Mouse (Mus musculus) CH12.LX (cell line): ENCODE measurements at regions not wholly inside any gene's neighbourhood (a gene's known extent, or its start where the extent isn't known, plus 50 kb on each side); places are given as distances from the start of the nearest gene placed in this dataset.

Experiments used
- DNase-seq: peaks from one replicate; pipeline ENCODE4 v3.0.0-alpha.2; 2013; ENCODE audit errors: extremely low read depth
- H3K27ac ChIP-seq: 2 replicates; pipeline ENCODE4 v1.5.1; 2012; ENCODE audit warnings: low read depth, mild to moderate bottlenecking, control low read depth, moderate library complexity; ENCODE audit not compliant: insufficient read depth
- H3K27me3 ChIP-seq: replicated peaks from 2 replicates; pipeline ENCODE3; 2012; ENCODE audit warnings: inconsistent platforms
- H3K36me3 ChIP-seq, 2 experiments: replicated peaks in 1 of 2; 2 replicates each; pipeline versions ENCODE3 to v1.6.1; 2012; ENCODE audit warnings: inconsistent platforms in 1 of 2, low read length in 1 of 2, mild to moderate bottlenecking in 1 of 2, mixed read lengths in 1 of 2, moderate library complexity in 1 of 2; ENCODE audit not compliant: control insufficient read depth in 1 of 2, insufficient read depth in 1 of 2
- H3K4me1 ChIP-seq, 2 experiments: 2 replicates each; pipeline ENCODE4 v1.6.1; 2012; ENCODE audit warnings: inconsistent platforms in 1 of 2, moderate library complexity in 1 of 2; ENCODE audit not compliant: insufficient read depth in 2 of 2, control insufficient read depth in 1 of 2
- H3K4me2 ChIP-seq: 2 replicates; pipeline ENCODE4 v1.6.1; 2012; ENCODE audit warnings: low read depth, mild to moderate bottlenecking, control low read depth; ENCODE audit not compliant: poor library complexity, insufficient read depth, severe bottlenecking
- H3K4me3 ChIP-seq, 3 experiments: fragments of 150-350 bp in 1 of 3; sonication (generic) in 1 of 3; replicated peaks in 1 of 3; 2 replicates each; pipeline versions ENCODE3 to v1.5.1; 2011 to 2012; ENCODE audit warnings: low read depth in 2 of 3, low read length in 2 of 3, mild to moderate bottlenecking in 2 of 3, moderate library complexity in 2 of 3, control low read depth in 1 of 3, improper control_type of control experiment in 1 of 3, inconsistent platforms in 1 of 3, mixed read lengths in 1 of 3; ENCODE audit not compliant: poor library complexity in 1 of 3
- H3K79me2 ChIP-seq: replicated peaks from 2 replicates; pipeline ENCODE4 v1.6.1; 2012; ENCODE audit warnings: mild to moderate bottlenecking, moderate library complexity; ENCODE audit not compliant: control insufficient read depth, poor library complexity, insufficient read depth, severe bottlenecking; ENCODE audit errors: extremely low read depth
- H3K9ac ChIP-seq: 2 replicates; pipeline ENCODE4 v1.6.1; 2012; ENCODE audit warnings: low read depth, mild to moderate bottlenecking, control low read depth, moderate library complexity; ENCODE audit not compliant: insufficient read depth
- H3K9me3 ChIP-seq: replicated peaks from 2 replicates; pipeline ENCODE3; 2012; ENCODE audit warnings: low read length, inconsistent platforms, mixed read lengths
- CHD1 ChIP-seq: IDR thresholded peaks from 2 replicates; pipeline ENCODE4 v1.6.1; 2012; ENCODE audit warnings: low read depth, low read length, improper control_type of control experiment, inconsistent platforms
- CTCF ChIP-seq, 2 experiments: IDR thresholded peaks in 1 of 2; conservative IDR thresholded peaks in 1 of 2; 2 replicates each; pipeline ENCODE4 v1.5.1; 2011 to 2012; ENCODE audit warnings: low read depth in 2 of 2, low read length in 2 of 2, improper control_type of control experiment in 1 of 2, inconsistent platforms in 1 of 2, mild to moderate bottlenecking in 1 of 2, moderate library complexity in 1 of 2
- E2F4 ChIP-seq: IDR thresholded peaks from 2 replicates; pipeline ENCODE4 v1.6.1; 2011; ENCODE audit warnings: low read depth, low read length, improper control_type of control experiment; ENCODE audit not compliant: insufficient replicate concordance
- IRF4 ChIP-seq: IDR thresholded peaks from 2 replicates; pipeline ENCODE4 v1.6.1; 2014; ENCODE audit warnings: low read depth, mild to moderate bottlenecking, inconsistent platforms, low read length, improper control_type of control experiment
- JUND ChIP-seq: conservative IDR thresholded peaks from 2 replicates; pipeline ENCODE4 v1.6.1; 2011; ENCODE audit warnings: low read depth, low read length, improper control_type of control experiment
- KAT2A ChIP-seq: IDR thresholded peaks from 2 replicates; pipeline ENCODE4 v1.6.1; 2012; ENCODE audit warnings: low read length, improper control_type of control experiment, inconsistent platforms; ENCODE audit not compliant: insufficient replicate concordance
- MAZ ChIP-seq: IDR thresholded peaks from 2 replicates; pipeline ENCODE4 v1.6.1; 2012; ENCODE audit warnings: low read depth, mild to moderate bottlenecking, inconsistent platforms, low read length, improper control_type of control experiment, moderate library complexity
- MEF2A ChIP-seq: IDR thresholded peaks from 2 replicates; pipeline ENCODE4 v1.6.1; 2014; ENCODE audit warnings: low read depth, mild to moderate bottlenecking, inconsistent platforms, low read length, improper control_type of control experiment, borderline replicate concordance
- MYC ChIP-seq: IDR thresholded peaks from 2 replicates; pipeline ENCODE4 v1.6.1; 2011; ENCODE audit warnings: low read depth, mild to moderate bottlenecking, improper control_type of control experiment, low read length
- NELFE ChIP-seq: IDR thresholded peaks from 2 replicates; pipeline ENCODE4 v1.6.1; 2011; ENCODE audit warnings: low read depth, low read length, improper control_type of control experiment
- NRF1 ChIP-seq: IDR thresholded peaks from 2 replicates; pipeline ENCODE4 v1.6.1; 2014; ENCODE audit warnings: low read depth, mild to moderate bottlenecking, inconsistent platforms, low read length, improper control_type of control experiment, moderate library complexity
- POLR2A ChIP-seq: IDR thresholded peaks from 2 replicates; pipeline ENCODE4 v1.6.1; 2011; ENCODE audit warnings: low read depth, mild to moderate bottlenecking, improper control_type of control experiment, low read length
- POLR2AphosphoS2 ChIP-seq: IDR thresholded peaks from 2 replicates; pipeline ENCODE4 v1.6.1; 2011; ENCODE audit warnings: low read depth, low read length, improper control_type of control experiment
- RCOR1 ChIP-seq: conservative IDR thresholded peaks from 2 replicates; pipeline ENCODE4 v1.6.1; 2012; ENCODE audit warnings: low read depth, mild to moderate bottlenecking, inconsistent platforms, low read length, improper control_type of control experiment
- SMC3 ChIP-seq: IDR thresholded peaks from 2 replicates; pipeline ENCODE4 v1.6.1; 2011; ENCODE audit warnings: low read depth, low read length, improper control_type of control experiment
- TBP ChIP-seq: conservative IDR thresholded peaks from 2 replicates; pipeline ENCODE4 v1.6.1; 2011; ENCODE audit warnings: low read depth, low read length, improper control_type of control experiment
- TCF12 ChIP-seq: IDR thresholded peaks from 2 replicates; pipeline ENCODE4 v1.6.1; 2014; ENCODE audit warnings: low read depth, mild to moderate bottlenecking, inconsistent platforms, low read length, improper control_type of control experiment
- USF2 ChIP-seq: conservative IDR thresholded peaks from 2 replicates; pipeline ENCODE4 v1.6.1; 2011; ENCODE audit warnings: low read depth, low read length, improper control_type of control experiment
- ZC3H11A ChIP-seq: IDR thresholded peaks from 2 replicates; pipeline ENCODE4 v1.6.1; 2012; ENCODE audit warnings: low read depth, mild to moderate bottlenecking, inconsistent platforms, low read length, improper control_type of control experiment
- dilution Hi-C: fragments of 300-500 bp; cut with MboI; formaldehyde crosslinking; loops from 2 replicates; pipeline ENCODE4 v1.14.3; 2020; ENCODE audit warnings: low sequenced_read_pairs; ENCODE audit not compliant: extremely low pct_unique_long_range_greater_than_20kb, extremely low pct_ligation_motif_present
- in situ Hi-C: fragments of 300-500 bp; cut with MboI; formaldehyde crosslinking; loops from 3 replicates; pipeline ENCODE4 v1.14.3; 2019; ENCODE audit warnings: low sequenced_read_pairs, low pct_ligation_motif_present, low pct_unique_long_range_greater_than_20kb, mixed read lengths

DNA sequence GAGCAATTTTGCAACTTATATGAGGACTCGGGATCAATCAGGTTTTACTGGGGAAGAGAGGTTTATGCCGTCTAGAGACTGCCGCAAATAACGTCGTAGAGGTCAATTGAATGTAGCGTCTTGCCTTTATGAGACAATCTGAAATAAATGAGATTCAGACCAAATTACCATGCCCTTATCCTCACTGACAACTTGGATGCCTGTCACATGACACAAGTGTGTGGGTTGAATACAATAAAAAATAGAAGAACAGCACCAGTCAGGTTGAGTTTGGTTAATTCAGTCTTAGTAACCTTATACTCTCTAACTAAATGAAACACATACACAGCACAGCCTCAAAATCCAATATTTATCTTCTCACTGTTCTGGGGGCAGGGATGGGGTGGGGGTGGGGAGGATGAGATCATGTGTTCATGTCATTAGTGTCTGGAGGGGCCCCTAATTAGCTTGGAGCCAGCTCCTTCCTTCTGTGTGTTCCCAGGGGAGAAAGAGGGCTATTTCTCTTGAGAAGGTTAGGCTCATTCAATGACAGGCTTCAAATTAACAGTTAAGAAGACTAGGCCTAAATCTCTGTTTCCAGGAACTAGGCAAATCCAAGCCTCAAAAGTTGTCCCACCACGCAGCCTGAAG is 142.2 kb upstream of the Cttnbp2 start:
- Histone ChIP-seq H3K4me3 (no peak overlapping the region), H3K9ac (no peak overlapping the region), H3K27me3 (no peaks in the 10 kb centered on the region)
- no peak for TF ChIP-seq MEF2A
- TF ChIP-seq USF2 = no peak
- no peak for TF ChIP-seq JUND
- no peak for TF ChIP-seq MAZ
- no peak for TF ChIP-seq ZC3H11A
- no peak for TF ChIP-seq NRF1
- TF ChIP-seq POLR2AphosphoS2 = no peak
- TF ChIP-seq, all 38 proteins: peak for 0
- peaks cover 3 to 39% of the 10 kb centered on the region in 2 experiments; a peak in 3 of 4 replicates for H3K4me1 ChIP-seq
- H3K9me3 ChIP-seq = no peaks in the 10 kb centered on the region
- H3K79me2 ChIP-seq = no peaks in the 10 kb centered on the region
- in situ Hi-C loops (no loop called here), dilution Hi-C loops (no loop called here)
- H3K27ac ChIP-seq = no peak overlapping the region
- H3K36me3 ChIP-seq = no peaks in the 10 kb centered on the region
- H3K4me2 ChIP-seq = no peak overlapping the region
- DNase-seq = peak; percentile 4

DNA sequence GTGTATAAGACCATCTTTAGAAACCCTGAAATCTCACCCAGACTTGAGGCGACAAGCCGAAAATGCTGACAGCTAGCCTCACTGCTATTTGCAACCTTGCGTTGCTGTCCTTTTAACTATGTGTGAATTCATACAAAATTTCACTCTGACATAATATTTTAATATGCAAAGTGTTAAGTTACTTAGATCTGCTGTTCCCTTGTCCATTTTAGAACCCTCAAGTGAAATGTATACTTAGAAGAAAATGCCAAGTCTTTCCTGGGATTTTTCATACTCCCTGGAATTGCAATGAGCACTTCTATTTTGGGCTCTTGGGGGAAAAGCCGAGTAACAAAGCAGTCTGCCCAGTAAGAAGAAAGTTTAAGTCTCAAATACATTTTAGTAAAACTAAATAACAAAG is 150.0 kb upstream of the Cttnbp2 start:
- no peak overlapping the region for H3K4me2 ChIP-seq
- H3K4me1 ChIP-seq = no peaks in the 10 kb centered on the region
- no peak overlapping the region for H3K4me3 ChIP-seq
- H3K79me2 ChIP-seq = no peaks in the 10 kb centered on the region
- no peak for DNase-seq
- no peak overlapping the region for H3K9ac ChIP-seq
- no peaks in the 10 kb centered on the region for H3K36me3 ChIP-seq
- TF ChIP-seq RCOR1 (no peak), E2F4 (no peak), MYC (no peak)
- dilution Hi-C loops = no loop called here
- no peak overlapping the region for H3K27ac ChIP-seq
- H3K27me3 ChIP-seq = no peaks in the 10 kb centered on the region
- in situ Hi-C loops = no loop called here
- no peaks in the 10 kb centered on the region for H3K9me3 ChIP-seq

DNA sequence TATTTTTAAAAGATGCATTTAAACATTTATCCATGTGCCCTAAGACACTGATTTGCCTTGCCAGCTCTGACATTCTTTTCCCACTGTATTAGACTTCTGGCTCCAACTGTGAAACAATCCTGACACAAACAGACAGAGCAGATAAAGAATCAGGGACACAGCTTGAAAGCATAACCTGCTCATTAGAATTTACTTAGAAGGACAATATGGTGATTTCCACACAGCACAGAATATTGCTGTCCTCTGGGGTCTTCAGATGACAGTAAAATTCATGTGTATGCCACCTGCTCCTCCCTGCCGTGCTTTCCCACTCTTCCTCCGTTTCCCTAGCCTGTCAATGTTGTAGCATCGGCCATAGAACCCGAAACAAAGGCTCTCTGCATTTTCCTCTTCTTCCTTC is 151.3 kb upstream of the Cttnbp2 start:
- H3K36me3 ChIP-seq = no peaks in the 10 kb centered on the region
- H3K27me3 ChIP-seq = no peaks in the 10 kb centered on the region
- no peaks in the 10 kb centered on the region for H3K79me2 ChIP-seq
- no peaks in the 10 kb centered on the region for H3K9me3 ChIP-seq
- H3K4me3 ChIP-seq = no peak overlapping the region
- no peak for TF ChIP-seq NELFE
- no peak for TF ChIP-seq POLR2A
- no peak for TF ChIP-seq CHD1
- no peak for TF ChIP-seq TCF12
- no peak for TF ChIP-seq USF2
- TF ChIP-seq MYC = no peak
- TF ChIP-seq KAT2A = no peak
- TF ChIP-seq IRF4 = no peak
- no peak for TF ChIP-seq TBP
- no peak for TF ChIP-seq CTCF (conservative IDR thresholded peaks at IDR 0.05 in 1 of 2, IDR thresholded peaks at IDR 0.05 in 1 of 2; ENCODE audit: low read depth in 2 of 2, low read length in 2 of 2)
- TF ChIP-seq SMC3 = no peak
- TF ChIP-seq NRF1 = no peak
- no peak overlapping the region for H3K9ac ChIP-seq
- no peaks in the 10 kb centered on the region for H3K4me1 ChIP-seq
- DNase-seq = no peak
- dilution Hi-C loops = no loop called here
- H3K27ac ChIP-seq = no peak overlapping the region
- in situ Hi-C loops = no loop called here
- no peak overlapping the region for H3K4me2 ChIP-seq
